Mouse (Mus musculus) intestine, postnatal 0 days (tissue): Measurements from ENCODE around the gene Wdr62. TPM values are rescaled to one million over a fixed set of nuclear protein-coding genes. Genes with fewer than 3 reads are reported as not detected.
A peak's percentile ranks its signal among the peaks of the same experiment; 100 is the strongest.

Experiments
- ATAC-seq: fragments of 200-750 bp; cut with Nextera tagmentation; 2 replicates; pipeline ENCODE4 v1.8.0; 2017; ENCODE audit warnings: mild to moderate bottlenecking, moderate TSS enrichment, moderate library complexity
- H3K27ac ChIP-seq: fragments of 300-500 bp; sonication (generic); 2 replicates; pipeline ENCODE4 v1.5.1; 2014; ENCODE audit warnings: mild to moderate bottlenecking, low read depth, low read length, moderate library complexity
- H3K27me3 ChIP-seq: fragments of 300-500 bp; sonication (generic); replicated peaks from 2 replicates; pipeline ENCODE4 v1.6.1; 2014; ENCODE audit warnings: low read length, mixed read lengths; ENCODE audit not compliant: control insufficient read depth, insufficient read depth
- H3K36me3 ChIP-seq: fragments of 300-500 bp; sonication (generic); 2 replicates; pipeline ENCODE4 v1.6.1; 2014; ENCODE audit warnings: mild to moderate bottlenecking, moderate library complexity; ENCODE audit not compliant: control insufficient read depth, insufficient read depth
- H3K4me1 ChIP-seq: fragments of 300-500 bp; sonication (generic); replicated peaks from 2 replicates; pipeline ENCODE4 v1.6.1; 2014; ENCODE audit warnings: antibody characterized with exemption, low read length, mixed read lengths; ENCODE audit not compliant: control insufficient read depth, insufficient read depth
- H3K4me2 ChIP-seq: fragments of 300-500 bp; sonication (generic); replicated peaks from 2 replicates; pipeline ENCODE4 v1.6.1; 2014; ENCODE audit warnings: low read depth, mild to moderate bottlenecking, moderate library complexity
- H3K4me3 ChIP-seq: fragments of 300-500 bp; sonication (generic); 2 replicates; pipeline ENCODE4 v1.5.1; 2014; ENCODE audit warnings: low read depth, low read length
- H3K9ac ChIP-seq: fragments of 300-500 bp; sonication (generic); 2 replicates; pipeline ENCODE4 v1.6.1; 2014; ENCODE audit warnings: mild to moderate bottlenecking, low read depth, low read length
- H3K9me3 ChIP-seq: fragments of 300-500 bp; sonication (generic); 2 replicates; pipeline ENCODE4 v1.6.1; 2016; ENCODE audit warnings: mixed run types; ENCODE audit not compliant: control insufficient read depth
- CTCF ChIP-seq: sonication (generic); IDR thresholded peaks from 2 replicates; pipeline ENCODE4 v1.5.1; 2016; ENCODE audit warnings: low read depth, mild to moderate bottlenecking, control low read depth, antibody characterized with exemption, moderate library complexity
- WGBS: fragments of 180-500 bp; shearing (Covaris S2); extraction: QIAGEN DNeasy Blood & Tissue Kit; methylation state at CpG from one replicate; pipeline ENCODE4 v1.1.7; 2014; 5-methylcytosine and 5-hydroxymethylcytosine counted together
- polyA plus RNA-seq: library from polyadenylated mRNA; unstranded; fragments of >200 nt; fragmentation: Nextera tagmentation; extraction: Ambion mirVana; gene quantifications from 2 replicates; pipeline ENCODE4 v1.2.1, GENCODE M21; 2015

Wdr62 gene
- polyA plus RNA-seq, 1 experiment from 2014 or later: 3.5 TPM

- 80% methylated on average over 18 of the region's 18 CpGs for WGBS
- Histone ChIP-seq H3K9me3 (no peaks in the 10 kb centered on the region), H3K27me3 (no peaks in the 10 kb centered on the region), H3K36me3 (no peaks in the 10 kb centered on the region), H3K4me2 (no peak overlapping the region), H3K27ac (no peak overlapping the region), H3K4me1 (no peaks in the 10 kb centered on the region; the same call in 1 of the 2 replicates), H3K4me3 (no peak overlapping the region), H3K9ac (no peak overlapping the region)
- TF ChIP-seq CTCF: no peak
- no peak for ATAC-seq
Observed at GRCm38 (mm10) chr7:30199498-30200139, 80.6 kb downstream of the Wdr62 start.

- WGBS: 10% methylated on average over 8 of the region's 8 CpGs
- no peaks in the 10 kb centered on the region for H3K27me3 ChIP-seq
- no peak within 1 kb of the TSS for H3K4me3 ChIP-seq
- peak; percentile 94 for TF ChIP-seq CTCF
- no peaks in the 10 kb centered on the region for H3K9me3 ChIP-seq
- H3K9ac ChIP-seq: no peak within 1 kb of the TSS
- H3K27ac ChIP-seq: no peak within 1 kb of the TSS
- H3K4me1 ChIP-seq: no peaks in the 10 kb centered on the region; the same call in 1 of the 2 replicates
- no peak within 1 kb of the TSS for H3K4me2 ChIP-seq
- no peak for ATAC-seq
- no peaks in the 10 kb centered on the region for H3K36me3 ChIP-seq
Observed at GRCm38 (mm10) chr7:30198481-30198971, 81.7 kb downstream of the Wdr62 start, which contains the start of gene Capns1. Gene Capns1 (minus strand): TSS chr7:30198811.

- H3K4me3 ChIP-seq: no peak overlapping the region
- H3K4me2 ChIP-seq: no peak overlapping the region
- no peaks in the 10 kb centered on the region for H3K27me3 ChIP-seq
- H3K9me3 ChIP-seq: no peaks in the 10 kb centered on the region
- TF ChIP-seq CTCF: no peak
- 64% methylated on average over 5 of the region's 5 CpGs for WGBS
- no peak overlapping the region for H3K9ac ChIP-seq
- no peaks in the 10 kb centered on the region; the same call in 1 of the 2 replicates for H3K4me1 ChIP-seq
- ATAC-seq: no peak
- H3K27ac ChIP-seq: no peak overlapping the region
- H3K36me3 ChIP-seq: no peaks in the 10 kb centered on the region; the same call in 1 of the 2 replicates
Observed at GRCm38 (mm10) chr7:30197592-30198129, 82.6 kb downstream of the Wdr62 start.

GRCm38 (mm10) chr7:30196171-30196570, 84.0 kb downstream of the Wdr62 start:
- H3K4me1 ChIP-seq: no peaks in the 10 kb centered on the region; the same call in 1 of the 2 replicates
- H3K27me3 ChIP-seq: no peaks in the 10 kb centered on the region
- H3K9me3 ChIP-seq: no peaks in the 10 kb centered on the region
- no peak overlapping the region for H3K4me3 ChIP-seq
- no peak overlapping the region for H3K27ac ChIP-seq
- 52% methylated on average over 6 of the region's 6 CpGs for WGBS
- H3K9ac ChIP-seq: no peak overlapping the region
- peaks cover 10% of the 10 kb centered on the region for H3K36me3 ChIP-seq
- no peak overlapping the region for H3K4me2 ChIP-seq
- no peak for ATAC-seq
- no peak for TF ChIP-seq CTCF

- H3K4me1 ChIP-seq: no peaks in the 10 kb centered on the region; the same call in 1 of the 2 replicates
- peaks cover 17% of the 10 kb centered on the region for H3K36me3 ChIP-seq
- no peak for ATAC-seq
- no peak for TF ChIP-seq CTCF
- 49% methylated on average over 6 of the region's 6 CpGs for WGBS
- peak overlapping the region; percentile 86 for H3K4me2 ChIP-seq
- no peak overlapping the region for H3K9ac ChIP-seq
- H3K9me3 ChIP-seq: no peaks in the 10 kb centered on the region
- H3K4me3 ChIP-seq: peak overlapping the region; percentile 66; the same call in 1 of the 2 replicates
- H3K27me3 ChIP-seq: no peaks in the 10 kb centered on the region
- H3K27ac ChIP-seq: no peak overlapping the region
Observed at GRCm38 (mm10) chr7:30195461-30195860, 84.8 kb downstream of the Wdr62 start.

- Histone ChIP-seq H3K9me3 (no peaks in the 10 kb centered on the region), H3K27ac (peak overlapping the region; percentile 89)
- WGBS: under 1% methylated on average over 28 of the region's 28 CpGs
Observed at GRCm38 (mm10) chr7:30194884-30195283, 85.3 kb downstream of the Wdr62 start.

More at GRCm38 (mm10) chr7:30194884-30195283, 85.3 kb downstream of the Wdr62 start:
- H3K9ac ChIP-seq: peak overlapping the region; percentile 68
- H3K4me1 ChIP-seq: no peaks in the 10 kb centered on the region; the same call in 1 of the 2 replicates
- ATAC-seq: peak; percentile 90
- H3K27me3 ChIP-seq: no peaks in the 10 kb centered on the region
- peaks cover 22% of the 10 kb centered on the region for H3K36me3 ChIP-seq
- peak overlapping the region; percentile 66 for H3K4me3 ChIP-seq
- peak overlapping the region; percentile 86 for H3K4me2 ChIP-seq
- TF ChIP-seq CTCF: no peak
